Mouse (Mus musculus) heart, adult 2 months (tissue): ENCODE results near the gene Acaa1b.

Experiments used
- CTCF ChIP-seq: fragments of 200-600 bp; IDR thresholded peaks from 2 replicates; pipeline ENCODE4 v1.8.1; 2022; ENCODE audit warnings: antibody characterized with exemption, mild to moderate bottlenecking, moderate library complexity
- EP300 ChIP-seq: fragments of 200-500 bp; IDR thresholded peaks from 2 replicates; pipeline ENCODE4 v1.6.1; 2011; ENCODE audit warnings: low read depth, low read length, control low read depth; ENCODE audit not compliant: insufficient read depth
- POLR2A ChIP-seq: fragments of 200-500 bp; IDR thresholded peaks from 2 replicates; pipeline ENCODE4 v1.6.1; 2011; ENCODE audit warnings: mild to moderate bottlenecking, low read depth, low read length, control low read depth; ENCODE audit not compliant: insufficient read depth

- TF ChIP-seq EP300, result no peak
- no peak for TF ChIP-seq POLR2A
- TF ChIP-seq CTCF, result no peak
Measured at GRCm38 (mm10) chr9:119109685-119110353, 47.1 kb downstream of the Acaa1b start.
